Mouse (Mus musculus) embryonic fibroblast, embryonic 13.5 days (primary cell): ENCODE data around the gene Rab6b.

ENCODE experiments used
- CTCF ChIP-seq: IDR thresholded peaks from 2 replicates; pipeline ENCODE4 v1.5.1; 2011; ENCODE audit warnings: mild to moderate bottlenecking, control low read depth, low read length, moderate library complexity, borderline replicate concordance; ENCODE audit not compliant: insufficient read depth
- POLR2A ChIP-seq: IDR thresholded peaks from 2 replicates; pipeline ENCODE4 v1.6.1; 2011; ENCODE audit warnings: low read depth, mild to moderate bottlenecking, control low read depth, low read length, moderate library complexity

DNA sequence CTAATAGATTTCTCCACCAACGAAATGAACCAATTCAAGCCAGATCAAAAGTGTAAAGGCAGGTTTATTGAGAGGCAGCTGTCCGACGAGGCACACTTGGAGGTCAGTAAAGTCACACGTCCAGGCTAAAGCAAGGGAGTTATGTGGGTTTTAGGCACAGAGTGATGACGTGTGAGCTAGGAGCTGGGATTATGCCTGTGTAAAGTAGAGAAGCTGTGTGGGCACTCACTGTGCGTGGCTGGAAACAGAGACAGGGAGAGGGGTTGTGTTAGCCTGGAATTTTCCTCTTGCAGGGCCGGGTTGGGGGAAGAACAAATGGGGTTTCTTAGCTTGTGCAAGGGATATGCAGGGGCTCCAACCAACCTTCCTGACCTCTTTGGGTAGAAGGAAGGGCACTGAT is 57.2 kb downstream of the Rab6b start:
- TF ChIP-seq POLR2A (no peak), CTCF (no peak)
